Mouse (Mus musculus) adrenal gland, adult 8-10 months (tissue): ENCODE data around the gene Tbx5. TPM values are rescaled to one million over a fixed set of nuclear protein-coding genes. Genes with fewer than 3 reads are reported as not detected.

Experiments used
- DNase-seq: peaks from one replicate; pipeline ENCODE4 v3.0.0; 2022
- total RNA-seq, 4 experiments: library from RNA; stranded (reverse); gene quantifications; 2 replicates each; pipeline ENCODE4 v1.2.4; 2022

The Tbx5 gene
- total RNA-seq, 4 experiments from 2014 or later: 0.17 to 0.20 (median 0.19) TPM; not detected in 1

DNA sequence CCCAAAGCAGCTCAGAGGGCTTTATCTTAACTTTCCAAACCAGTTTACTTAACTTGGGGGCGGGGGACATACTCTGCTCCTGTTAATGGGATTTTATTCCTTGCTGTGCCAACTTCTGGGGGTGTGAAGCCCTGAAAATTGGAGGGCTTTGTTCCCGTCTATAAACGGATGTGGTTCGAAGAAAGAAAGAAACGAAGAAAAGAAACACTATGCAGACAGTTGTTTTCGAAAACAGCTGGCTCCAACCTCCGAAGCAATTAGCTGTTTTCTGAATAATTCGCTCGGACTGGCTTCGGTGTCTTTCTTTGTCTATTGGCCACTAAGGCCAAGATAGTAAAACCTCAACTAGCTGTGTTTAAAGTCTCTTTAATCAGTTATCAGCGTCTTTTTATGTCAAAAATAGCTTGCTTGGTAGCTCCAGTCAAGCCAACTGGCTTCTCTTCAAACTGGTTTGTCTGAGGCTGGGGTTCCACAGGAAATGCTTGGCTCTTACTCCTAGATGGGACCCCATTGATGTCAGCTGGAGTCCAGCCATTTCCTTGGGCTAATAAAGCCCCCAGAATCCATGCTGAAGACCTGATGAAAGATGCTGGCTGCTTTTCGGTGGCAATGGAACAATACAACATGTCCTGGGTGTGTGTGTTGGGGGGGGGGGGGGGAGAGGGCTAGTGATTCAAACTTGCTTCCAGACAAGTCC, 21.3 kb upstream of the Tbx5 start:
- DNase-seq: no peak

DNA sequence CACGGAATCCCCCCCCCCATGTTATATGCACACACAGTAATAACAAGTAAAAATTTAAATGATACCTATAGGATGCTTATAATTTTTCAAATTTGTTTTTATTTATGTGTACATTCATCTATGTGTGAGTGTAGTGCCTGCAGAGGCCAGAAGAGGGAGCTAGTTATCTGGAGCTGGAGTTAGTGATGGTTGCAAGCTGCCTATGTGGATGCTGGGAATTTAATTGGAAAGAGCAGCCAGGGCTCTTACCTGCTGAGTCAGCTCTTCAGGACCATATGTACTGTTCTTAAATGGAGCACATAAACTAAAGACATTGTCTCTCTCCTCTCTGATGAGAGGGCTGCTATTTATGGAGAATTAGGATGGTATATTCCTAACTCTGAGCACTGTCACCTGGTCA, 17.2 kb upstream of the Tbx5 start:
- no peak for DNase-seq

DNA sequence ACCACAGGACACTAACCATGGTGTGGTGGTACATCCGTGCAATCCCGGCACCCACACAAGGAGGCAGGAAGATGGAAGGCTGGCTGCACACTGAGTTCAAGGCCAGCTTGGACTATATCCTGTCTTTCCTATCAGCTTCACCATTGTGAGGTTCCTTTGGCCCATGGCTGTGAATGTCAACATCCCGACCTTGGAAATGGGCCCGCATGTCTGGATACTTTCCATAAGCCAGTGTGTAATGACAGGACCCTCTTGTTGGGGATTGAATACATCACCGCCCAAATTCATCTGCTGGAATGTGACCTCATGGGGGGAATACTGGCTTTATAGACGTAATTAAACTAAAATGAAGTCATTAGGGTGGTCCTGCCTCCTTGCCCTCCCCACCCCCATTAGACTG, 12.0 kb upstream of the Tbx5 start:
- DNase-seq: no peak

DNA sequence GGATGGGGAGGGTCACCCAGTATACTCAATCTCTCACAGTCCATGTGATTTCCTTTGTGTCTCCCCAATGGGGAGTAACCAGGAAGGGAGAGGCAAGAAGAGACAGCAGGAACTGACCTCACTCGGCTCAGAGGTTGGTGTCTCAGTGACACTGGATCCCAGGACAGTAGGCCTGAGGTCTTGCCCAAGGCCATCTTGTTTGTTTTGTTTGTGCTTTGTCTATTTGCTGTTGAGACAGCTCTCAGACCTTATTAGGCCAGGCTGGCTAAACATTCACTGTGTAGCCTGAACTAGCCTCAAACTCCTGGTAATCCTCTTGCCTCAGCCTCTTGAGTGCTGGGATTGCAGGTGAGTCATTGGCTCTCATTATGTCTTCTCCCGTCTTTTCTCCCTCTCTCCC, 11.0 kb upstream of the Tbx5 start:
- no peak for DNase-seq

DNA sequence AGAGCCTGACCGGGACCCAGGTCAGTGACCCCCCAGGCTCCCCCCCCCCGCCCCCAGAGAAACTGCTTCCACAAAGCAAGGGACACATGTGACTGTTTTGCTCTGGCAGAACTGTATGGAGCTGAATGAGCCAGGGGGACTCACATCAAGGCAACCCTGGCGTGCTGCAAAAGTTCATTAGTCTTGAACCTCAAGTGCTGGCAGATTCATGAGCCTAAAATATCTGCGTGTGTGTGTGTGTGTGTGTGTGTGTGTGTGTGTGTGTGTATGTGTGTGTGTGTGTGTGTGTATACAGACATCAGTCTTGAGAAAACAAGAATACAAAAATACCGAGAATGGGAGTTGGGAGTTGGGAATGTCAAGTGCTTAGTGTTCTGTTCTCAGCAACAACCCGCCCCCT, 5.1 kb upstream of the Tbx5 start:
- no peak for DNase-seq

DNA sequence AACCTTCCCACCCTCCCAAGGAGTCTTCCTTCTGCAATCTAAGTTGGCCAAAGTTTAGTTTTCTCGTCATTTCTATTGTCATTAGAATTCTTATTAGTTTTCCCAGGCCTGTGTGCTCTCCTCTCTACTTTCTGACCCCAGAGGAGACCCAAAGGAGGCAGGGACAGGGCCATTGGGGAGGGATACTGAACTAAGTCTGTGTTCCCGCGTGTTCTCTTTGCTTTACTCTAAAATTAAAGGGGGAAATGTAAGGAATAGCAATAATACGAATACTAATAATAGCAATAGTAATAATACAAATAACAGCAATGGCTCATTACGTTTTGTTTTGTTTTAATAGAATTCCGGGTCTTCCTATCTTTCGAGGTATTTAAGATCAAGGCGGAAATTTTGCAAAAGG, 1.9 kb upstream of the Tbx5 start:
- DNase-seq: no peak

DNA sequence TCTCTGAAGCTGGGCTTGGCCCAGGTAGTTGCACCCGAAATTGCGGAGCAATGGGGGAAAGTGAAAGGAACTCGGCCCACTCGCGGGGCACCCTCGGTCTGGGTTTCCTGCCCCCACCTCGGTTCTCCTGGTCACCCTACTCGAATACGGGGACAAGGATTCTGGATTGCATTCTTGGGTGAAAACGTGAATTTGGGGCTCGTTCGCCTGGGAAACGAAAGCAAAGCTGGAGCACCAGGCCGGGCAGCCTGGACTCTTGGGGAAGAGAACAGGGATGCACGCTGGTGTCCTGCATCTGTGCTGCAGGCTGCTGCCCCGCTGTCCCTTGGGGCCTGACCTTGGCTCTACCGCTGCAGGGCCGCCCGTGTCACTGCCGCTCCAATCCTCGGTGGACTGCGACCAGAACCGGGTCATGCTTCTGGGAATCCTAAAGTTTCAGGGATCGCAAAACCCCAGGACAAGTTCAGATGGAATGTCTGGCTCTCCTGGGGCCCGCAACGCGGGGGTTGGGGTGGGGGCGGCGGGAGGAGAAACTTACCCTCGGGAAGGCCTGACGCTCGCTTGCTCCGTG, 1.2 kb upstream of the Tbx5 start:
- no peak for DNase-seq

DNA sequence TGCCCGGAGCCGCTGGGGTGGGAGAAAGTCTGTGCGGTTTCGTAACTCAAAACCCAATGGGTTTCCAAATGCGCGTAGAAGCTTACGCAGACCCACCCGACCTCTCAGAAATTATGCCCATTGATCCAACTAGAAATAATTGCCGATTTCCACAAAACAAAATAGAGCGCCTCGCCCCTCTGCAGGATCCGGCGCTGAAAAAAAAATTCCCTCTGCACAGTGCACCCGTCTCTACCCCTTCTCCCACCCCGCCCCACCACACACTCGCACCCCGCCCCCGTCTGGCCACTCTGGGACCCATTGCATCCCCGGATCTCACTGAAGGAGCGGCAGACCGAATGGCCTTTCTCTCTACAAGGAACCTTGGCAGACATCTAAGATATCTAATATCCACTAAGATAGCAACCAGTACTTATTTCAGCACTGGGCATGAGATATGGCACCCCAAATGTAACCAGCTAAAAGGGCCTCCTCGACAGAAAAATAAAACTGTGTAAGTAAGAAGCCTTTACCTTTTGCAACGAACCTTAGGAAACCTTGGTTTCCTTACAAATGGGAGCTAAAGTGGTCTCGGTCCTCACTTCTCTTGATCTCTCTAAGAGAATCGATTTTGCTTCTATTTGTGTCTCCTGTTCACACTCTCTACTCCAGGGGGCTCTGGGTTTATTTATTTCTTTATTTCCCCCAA, 533 bp upstream of the Tbx5 start:
- DNase-seq: no peak

DNA sequence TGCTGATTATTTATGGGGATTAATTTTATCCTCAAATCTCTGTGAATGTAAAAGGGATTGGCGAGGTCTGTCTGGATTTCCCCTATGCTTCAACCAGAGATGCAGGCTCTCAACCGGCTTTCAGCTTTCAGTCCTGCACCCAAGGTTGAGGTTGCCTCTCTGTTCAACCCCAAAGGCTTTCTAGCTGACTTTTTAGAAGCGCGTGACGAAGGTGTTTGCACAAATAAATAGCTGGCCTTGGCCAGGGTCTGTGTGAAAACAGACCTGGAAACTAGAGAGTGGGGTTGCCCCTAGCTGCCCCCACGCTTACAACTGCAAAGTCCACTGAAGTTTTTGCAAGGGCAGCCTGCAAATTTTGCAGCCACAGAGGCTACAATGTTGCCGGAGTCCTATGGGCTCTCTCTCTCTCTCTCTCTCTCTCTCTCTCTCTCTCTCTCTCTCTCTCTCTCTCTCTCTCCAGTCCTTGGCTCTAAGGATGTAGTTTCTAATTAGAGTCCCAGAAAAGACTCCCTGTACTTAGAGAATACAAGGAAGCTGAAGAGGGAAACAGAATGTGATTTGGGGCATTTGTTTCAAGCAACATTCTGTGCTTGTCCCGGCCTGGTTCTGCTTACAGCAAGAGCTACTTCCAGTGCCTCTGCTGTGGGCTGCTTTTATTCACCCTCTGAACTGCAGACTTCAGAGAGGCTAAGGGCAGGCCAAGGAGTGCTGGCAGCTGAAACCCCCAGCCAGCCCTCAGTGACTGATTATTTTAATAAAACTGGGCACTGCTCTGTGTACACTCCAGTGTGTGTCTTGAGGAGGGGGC, 959 bp downstream of the Tbx5 start:
- DNase-seq: no peak

DNA sequence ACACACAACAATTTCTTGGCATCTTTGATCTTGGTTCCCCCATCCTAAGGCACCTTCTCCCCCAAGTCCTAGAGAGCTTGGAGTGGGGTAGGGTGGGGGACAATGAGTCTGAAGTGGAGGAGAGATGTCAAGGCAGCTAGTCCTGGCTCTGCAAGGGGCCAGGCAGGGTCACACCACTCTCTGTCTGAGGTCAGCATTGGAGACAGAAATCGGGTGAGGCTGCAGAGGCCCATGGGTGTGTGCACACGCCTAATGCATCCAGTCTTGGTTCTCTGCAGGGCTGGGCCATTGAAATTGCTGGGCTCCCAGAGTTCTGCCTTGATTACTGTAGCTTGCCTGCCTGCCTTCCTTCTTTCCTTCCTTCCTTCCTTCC, 1.5 kb downstream of the Tbx5 start:
- DNase-seq: no peak

DNA sequence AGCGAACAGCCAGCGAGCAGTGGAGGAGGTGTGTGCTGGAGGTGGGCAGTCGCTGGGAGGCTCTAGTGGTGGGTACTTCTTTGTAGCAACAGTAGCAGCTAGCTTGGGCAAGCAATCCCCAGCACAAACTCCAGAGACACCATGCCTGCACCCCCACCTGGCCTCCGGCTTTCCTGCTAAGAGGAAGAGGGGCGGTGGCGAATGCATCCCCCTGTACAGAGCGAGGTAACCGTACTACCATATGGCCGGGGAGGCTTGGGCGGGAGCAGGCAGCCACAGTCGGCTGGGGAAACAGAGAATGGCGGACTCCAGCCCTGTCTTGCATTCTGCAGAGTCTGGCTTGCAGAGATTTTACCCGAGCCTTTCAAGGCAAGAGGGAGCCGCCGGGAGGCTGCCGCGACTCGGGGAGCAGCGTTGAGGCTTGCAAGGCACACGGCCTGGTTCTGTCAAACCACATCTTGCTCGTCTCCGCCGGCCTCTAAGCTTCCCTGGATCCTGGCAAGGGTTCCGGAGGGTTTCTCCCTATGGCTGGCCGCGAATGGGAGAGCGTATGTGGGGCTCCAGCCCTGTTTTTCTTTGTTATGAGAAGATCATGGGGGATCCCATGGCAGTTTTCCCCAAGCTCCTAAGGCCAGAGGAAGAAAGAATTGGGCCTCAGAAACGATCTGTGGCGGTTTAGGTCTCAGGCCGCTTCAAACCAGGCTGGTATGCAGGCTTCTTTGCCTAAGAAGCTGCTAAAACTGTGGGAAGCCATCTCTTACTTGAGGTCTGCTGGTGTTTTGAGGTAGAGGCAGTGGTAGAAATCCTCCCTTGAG, 2.8 kb downstream of the Tbx5 start:
- no peak for DNase-seq

DNA sequence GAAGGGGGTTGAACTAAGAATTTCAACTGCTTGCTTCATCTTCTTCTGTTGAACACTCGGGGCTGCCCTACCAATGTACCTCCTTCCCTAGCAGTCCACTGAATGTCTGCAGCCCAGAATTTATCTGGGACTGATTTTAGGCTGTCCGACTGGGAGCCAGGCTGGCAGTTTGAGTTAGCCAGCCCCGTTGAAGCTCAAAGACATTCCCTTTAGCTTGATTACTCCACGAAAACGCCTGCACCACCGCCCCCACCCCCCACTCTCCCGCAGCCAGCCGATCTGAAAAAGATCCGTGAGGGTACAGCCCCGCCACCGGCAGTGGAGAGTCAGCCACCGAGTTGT, 3.4 kb downstream of the Tbx5 start:
- no peak for DNase-seq

DNA sequence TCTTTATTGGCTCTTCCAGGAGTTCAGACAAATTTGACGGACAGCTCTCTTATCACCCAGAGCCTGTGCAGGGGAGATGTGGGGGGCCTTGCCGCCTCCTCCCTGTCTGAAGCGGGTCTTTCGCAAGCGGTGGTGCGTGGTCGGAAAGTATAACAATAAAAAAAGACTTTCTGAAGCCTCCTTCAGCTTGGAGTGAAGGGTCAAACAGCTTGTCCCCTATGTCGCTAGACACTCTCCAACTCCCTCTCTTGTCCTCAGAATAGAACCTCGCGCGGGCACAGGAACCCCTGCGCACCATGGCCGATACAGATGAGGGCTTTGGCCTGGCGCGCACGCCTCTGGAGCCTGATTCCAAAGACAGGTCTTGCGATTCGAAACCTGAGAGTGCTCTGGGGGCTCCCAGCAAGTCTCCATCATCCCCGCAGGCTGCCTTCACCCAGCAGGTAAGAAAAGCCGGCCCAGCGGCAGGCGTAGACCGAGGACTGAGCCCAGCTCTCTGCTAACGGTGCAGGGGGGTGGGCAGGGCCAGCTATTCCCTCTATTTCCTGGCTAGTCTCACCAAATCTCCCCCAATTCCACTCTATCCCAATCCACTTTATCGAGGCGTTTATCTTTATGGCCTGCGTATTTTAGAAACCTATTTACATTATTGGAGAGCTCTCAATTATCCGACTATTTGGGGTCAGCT, 4.3 kb downstream of the Tbx5 start:
- no peak for DNase-seq

DNA sequence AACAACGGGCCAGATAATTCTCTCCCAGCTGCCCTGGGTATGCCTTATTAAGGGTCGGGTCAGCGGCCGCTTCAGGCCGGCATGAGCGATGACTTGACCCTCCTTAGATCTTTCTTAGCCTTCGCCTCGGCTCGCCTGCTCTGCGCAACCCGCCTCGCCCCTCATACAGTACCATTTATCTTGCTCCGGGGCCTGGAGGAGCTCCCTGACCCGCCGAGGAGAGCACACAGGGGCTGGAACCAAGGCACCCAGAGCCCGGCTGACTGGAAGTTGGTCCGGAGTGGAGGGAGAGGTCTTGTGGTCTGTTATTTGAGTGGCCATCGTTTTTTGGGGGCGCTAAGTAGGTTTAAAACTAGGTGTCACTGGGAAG, 4.8 kb downstream of the Tbx5 start:
- DNase-seq: no peak

DNA sequence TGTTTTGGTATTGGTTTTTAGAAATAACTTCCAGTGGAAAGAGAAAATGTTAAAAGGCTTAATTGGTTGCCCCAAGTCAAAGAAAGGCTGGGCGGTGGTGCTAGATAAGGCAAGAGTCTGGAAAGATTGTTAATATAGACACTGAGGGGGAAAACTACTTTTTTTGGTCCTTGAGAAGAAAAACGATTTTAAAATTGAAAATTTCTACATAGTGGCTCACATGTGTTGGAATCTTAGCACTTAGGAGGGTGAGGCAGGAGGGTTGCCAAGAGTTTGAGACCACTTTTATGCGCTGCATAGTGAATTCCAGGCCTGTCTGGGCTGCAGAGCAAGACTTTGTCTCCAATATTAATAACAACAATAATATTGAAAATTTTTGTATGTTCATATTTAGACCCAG, 5.4 kb downstream of the Tbx5 start:
- no peak for DNase-seq

DNA sequence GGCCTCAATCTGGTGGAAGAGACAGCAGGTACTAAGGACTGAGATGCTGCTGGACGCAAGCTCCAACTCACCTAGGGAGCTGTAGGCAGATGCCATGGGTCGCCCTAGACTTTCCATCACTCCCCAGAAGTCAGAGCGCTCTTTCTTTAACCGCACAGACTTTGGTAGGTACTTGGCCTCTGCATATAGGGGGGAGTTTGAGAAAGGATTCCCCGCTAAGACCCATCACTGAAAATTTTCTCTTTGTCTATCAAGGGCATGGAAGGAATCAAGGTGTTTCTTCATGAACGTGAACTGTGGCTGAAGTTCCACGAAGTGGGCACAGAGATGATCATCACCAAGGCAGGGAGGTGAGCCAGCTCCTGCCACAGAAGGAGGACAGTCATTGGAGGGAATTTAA, 6.0 kb downstream of the Tbx5 start:
- DNase-seq: no peak

DNA sequence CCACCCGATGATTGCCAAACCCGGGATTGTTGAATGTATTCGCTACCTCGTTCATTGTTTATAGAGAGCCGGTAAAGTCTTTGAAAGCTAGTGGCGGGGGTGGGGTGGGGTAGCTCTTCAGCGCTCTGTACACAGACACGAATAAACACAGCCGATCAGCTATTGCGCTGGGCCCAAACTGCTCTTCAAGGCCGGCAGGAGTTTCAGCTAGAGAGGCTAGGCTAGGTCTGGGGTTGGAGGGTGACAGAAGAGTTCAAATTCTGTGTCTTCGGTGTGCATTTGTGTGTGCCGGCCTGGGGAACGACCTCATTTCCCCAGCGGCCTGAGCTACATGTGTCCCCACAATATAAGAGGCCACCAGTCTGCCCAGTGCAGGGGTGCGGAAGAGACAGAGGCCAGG, 6.7 kb downstream of the Tbx5 start:
- no peak for DNase-seq

DNA sequence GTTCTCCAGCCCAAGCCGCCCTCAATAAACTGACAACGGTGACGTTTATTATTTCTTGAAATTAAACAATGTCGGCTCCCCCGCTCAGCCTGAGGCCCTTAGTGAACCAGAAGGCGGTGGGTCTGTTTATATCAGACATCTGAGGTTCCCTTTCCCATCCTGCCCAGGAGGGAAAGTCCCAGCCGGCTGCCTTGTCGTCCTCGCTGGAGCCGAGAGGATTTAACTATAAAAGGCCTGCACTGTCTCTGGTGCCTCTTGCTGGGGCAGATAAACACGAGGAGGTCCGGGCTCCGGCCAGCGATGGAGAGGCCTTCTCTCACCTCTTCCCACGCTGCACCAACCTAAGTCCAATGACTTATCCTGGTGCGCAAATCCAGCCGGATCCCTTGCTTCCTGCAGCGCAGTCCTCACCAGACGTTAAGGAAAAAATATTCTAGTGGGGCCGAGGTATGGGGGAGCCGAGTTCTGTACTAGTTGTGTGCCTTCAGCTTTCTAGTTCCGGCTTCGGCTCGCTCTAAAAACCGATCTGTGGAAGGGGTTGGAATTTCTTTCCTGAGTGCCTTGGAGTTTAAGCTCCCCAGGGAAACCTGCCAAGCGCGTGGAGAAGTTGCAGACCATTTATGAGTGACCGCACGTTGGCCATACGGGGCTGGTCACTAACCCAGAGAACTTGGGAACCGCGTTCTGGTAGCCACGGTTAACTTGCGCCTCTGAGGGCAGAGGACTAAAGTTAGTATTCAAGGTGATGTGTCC, 7.3 kb downstream of the Tbx5 start:
- no peak for DNase-seq

DNA sequence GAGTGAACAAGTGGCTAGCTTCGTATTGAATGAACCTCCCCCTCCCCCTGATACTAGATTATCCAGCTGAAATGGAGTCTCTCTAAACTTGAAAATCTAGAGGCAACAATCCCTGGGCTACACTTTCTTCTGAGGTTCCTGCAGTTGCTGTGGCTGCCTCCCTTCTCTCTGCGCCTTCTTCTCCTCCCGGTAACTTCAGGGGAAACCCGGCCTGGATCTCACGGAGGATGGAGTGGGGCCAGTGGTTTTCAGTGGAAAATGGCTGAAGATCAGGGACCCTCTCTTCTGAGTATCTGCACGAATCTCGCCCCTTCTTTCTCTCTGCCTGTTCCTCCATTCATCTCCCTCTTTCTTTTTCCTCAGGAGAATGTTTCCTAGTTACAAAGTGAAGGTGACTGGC, 7.9 kb downstream of the Tbx5 start:
- DNase-seq: no peak

DNA sequence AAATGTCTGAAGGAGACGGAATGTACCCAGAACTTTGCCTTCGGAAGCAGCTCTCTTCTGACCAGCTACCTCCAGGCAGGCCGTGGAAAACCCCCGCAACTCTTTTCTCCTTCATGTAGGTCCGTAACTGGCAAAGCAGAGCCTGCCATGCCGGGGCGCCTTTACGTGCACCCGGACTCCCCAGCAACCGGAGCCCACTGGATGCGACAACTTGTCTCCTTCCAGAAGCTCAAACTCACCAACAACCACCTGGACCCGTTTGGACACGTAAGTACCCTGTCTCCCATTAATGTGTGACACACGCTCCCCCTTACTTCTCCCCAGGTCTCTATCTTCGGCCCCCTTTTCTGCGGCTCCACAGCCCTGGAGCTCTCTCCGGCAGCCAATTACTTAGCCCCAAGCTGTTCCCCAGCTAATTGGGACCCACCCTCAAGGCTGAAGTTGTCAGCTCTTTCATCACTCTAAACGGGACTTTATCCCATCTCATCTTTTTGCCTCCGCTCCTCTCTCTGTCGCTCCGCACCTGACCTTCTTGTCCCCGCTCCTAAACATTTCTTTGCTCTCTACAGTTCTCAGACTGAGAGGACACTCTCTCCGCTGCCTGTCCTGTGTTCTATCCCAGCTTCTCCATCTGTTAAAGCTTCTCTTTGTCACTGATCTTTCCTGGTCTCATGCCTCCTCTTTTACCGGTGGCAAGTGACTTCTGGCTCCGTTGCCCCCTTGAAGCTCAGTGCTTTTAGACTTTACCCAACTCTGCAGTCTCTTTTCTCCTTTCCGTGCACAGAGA, 9.4 kb downstream of the Tbx5 start:
- no peak for DNase-seq
